Mouse (Mus musculus) C3H10T1/2 (cell line): Measurements from ENCODE around the gene Itpa. TPM values are rescaled to one million over a fixed set of nuclear protein-coding genes. Genes with fewer than 3 reads are reported as not detected.

Experiments used
- polyA plus RNA-seq, 2 experiments: library from polyadenylated mRNA; unstranded; fragments of >200 nt; fragmentation: generic; extraction: Trizol; gene quantifications; one replicate each; pipeline ENCODE4 v1.2.1; 2012; ENCODE audit warnings: missing spikeins in 2 of 2

Itpa gene
- polyA plus RNA-seq, result 10 to 100 TPM; 24.9 to 37.4 TPM

GRCm38 (mm10) chr2:130667559-130667958 is at the start of gene Itpa:
Gene Itpa, plus strand, starts transcription at chr2:130667610.

GRCm38 (mm10) chr2:130629839-130630203 is 37.6 kb upstream of the Itpa start, which contains the start of the genes Fastkd5 and Ubox5:
Gene Fastkd5, minus strand, starts transcription at chr2:130630027.
Gene Ubox5, minus strand, starts transcription at chr2:130630038.

GRCm38 (mm10) chr2:130642684-130643369 is 24.6 kb upstream of the Itpa start, which contains the start of gene Lzts3:
Gene Lzts3, minus strand, starts transcription at chr2:130642803.

GRCm38 (mm10) chr2:130664102-130664701 is 3.2 kb upstream of the Itpa start, which contains the start of gene Ddrgk1:
Gene Ddrgk1, minus strand, starts transcription at chr2:130664659.

GRCm38 (mm10) chr2:130697153-130697810 is 29.9 kb downstream of the Itpa start, which contains the start of gene Slc4a11:
Gene Slc4a11, minus strand, starts transcription at chr2:130697519.

Other genes starting within 250 kb of the Itpa start
- 10 to 100 TPM; 49.5 to 49.6 TPM for gene Vps16, start 243.3 kb upstream of the Itpa start, polyA plus RNA-seq
- 10 to 100 TPM; 12.0 to 20.6 TPM for gene Pced1a, start 242.9 kb upstream of the Itpa start, polyA plus RNA-seq
- gene Ptpra, start 217.3 kb upstream of the Itpa start, polyA plus RNA-seq, result 10 to 100 TPM in 1 of 2 experiments, 1 to 10 TPM in 1; 5.7 to 58.6 TPM
- 100 to 1,000 TPM in 1 of 2 experiments, 10 to 100 TPM in 1; 72.9 to 129 TPM for gene Mrps26, start 103.9 kb upstream of the Itpa start, polyA plus RNA-seq
- not detected for gene Oxt, start 91.4 kb upstream of the Itpa start, polyA plus RNA-seq
- gene Avp, start 85.1 kb upstream of the Itpa start, polyA plus RNA-seq, result not detected
- gene Fastkd5, start 37.6 kb upstream of the Itpa start, polyA plus RNA-seq, result 1 to 10 TPM in 1 of 2 experiments, under 1 TPM in 1; 0.94 to 2.1 TPM
- gene Ubox5, start 37.6 kb upstream of the Itpa start, polyA plus RNA-seq, result 1 to 10 TPM; 3.3 to 5.6 TPM
- gene Lzts3, start 24.8 kb upstream of the Itpa start, polyA plus RNA-seq, result 1 to 10 TPM; 2.9 to 6.8 TPM
- 100 to 1,000 TPM; 125 to 144 TPM for gene Ddrgk1, start 3.0 kb upstream of the Itpa start, polyA plus RNA-seq
- under 1 TPM; 0.13 to 0.47 TPM for gene Slc4a11, start 29.9 kb downstream of the Itpa start, polyA plus RNA-seq
- gene 4930402H24Rik, start 238.8 kb downstream of the Itpa start, polyA plus RNA-seq, result 1 to 10 TPM; 1.8 to 8.0 TPM
- 1 to 10 TPM in 1 of 2 experiments, under 1 TPM in 1; 0.39 to 4.5 TPM for gene Atrn, start 238.9 kb downstream of the Itpa start, polyA plus RNA-seq